8 mouse cellular contexts compared by ENCODE assay signal in the genomic region with DNA sequence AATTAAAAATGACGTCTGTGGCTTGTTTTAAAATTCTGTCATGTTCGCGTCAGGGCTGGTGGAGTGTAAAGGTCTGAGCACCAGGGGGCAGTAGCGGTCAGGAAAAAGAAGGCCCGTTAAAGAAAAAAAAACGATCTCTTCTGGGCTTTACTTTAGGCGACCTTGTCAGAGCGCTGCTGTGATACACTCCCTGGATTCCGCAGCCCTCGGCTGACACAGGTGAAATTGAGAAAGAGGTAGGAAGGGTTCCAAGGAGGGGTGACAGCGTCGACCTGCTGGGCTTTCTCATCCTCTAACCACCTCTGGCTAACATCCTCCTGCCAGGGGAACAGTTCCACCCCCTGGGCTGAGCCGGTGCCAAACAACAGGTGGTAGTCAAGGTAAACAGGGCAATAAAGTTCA. TPM values are rescaled to one million over a fixed set of nuclear protein-coding genes. Genes with fewer than 3 reads are reported as not detected.
A peak's percentile ranks its signal among the peaks of the same experiment; 100 is the strongest.
DNase-seq lines count a peak whose midpoint lies in the region; ATAC-seq and TF ChIP-seq lines count a peak whose summit lies in the region.

No protein-coding gene starts in this region.

- H3K9me3 ChIP-seq in G1E (replicated peaks): no peaks in the 10 kb centered on the region
- no peaks in the 10 kb centered on the region for H3K9me3 ChIP-seq in lung, embryonic 14.5 days (ENCODE audit: low read depth, low read length)

- peak overlapping the region; percentile 51 for H3K4me2 ChIP-seq in lung, embryonic 14.5 days

- DNase-seq in A20 (ENCODE audit: low read depth, low spot score) (peak; percentile 85), G1E (ENCODE audit: low spot score) (peak; percentile 46)
- DNase-seq in embryo, embryonic 10 days (ENCODE audit: low spot score): peak; percentile 76
- DNase-seq in gastrocnemius, postnatal 4 days (ENCODE audit: low spot score in 2 of 2): peak; percentile 37 to 65
- peak; percentile 77 for DNase-seq in kidney, adult 18-20 months
- DNase-seq in lung, embryonic 14.5 days: peak; percentile 91
- peak; percentile 43 to 77 for DNase-seq in urinary bladder, postnatal 4 days (ENCODE audit: low spot score in 2 of 2)

- H3K36me3 ChIP-seq in G1E (replicated peaks): no peaks in the 10 kb centered on the region
- H3K36me3 ChIP-seq in lung, embryonic 14.5 days (ENCODE audit: insufficient read depth): no peaks in the 10 kb centered on the region

- 7% methylated on average over 13 of the region's 13 CpGs for WGBS in lung, embryonic 14.5 days

- H3K27me3 ChIP-seq in G1E (ENCODE audit: insufficient read depth, low read length): peaks cover 24% of the 10 kb centered on the region
- H3K27me3 ChIP-seq in lung, embryonic 14.5 days (ENCODE audit: insufficient read depth, low read length): no peaks in the 10 kb centered on the region

- 0 out of 2 replicates have a peak, but pooled peaks have one; percentile 39 for TF ChIP-seq CTCF in G1E (IDR thresholded peaks at IDR 0.05; ENCODE audit: low read depth, low read length)
- peak; percentile 74 for TF ChIP-seq CTCF in lung, embryonic 14.5 days (IDR thresholded peaks at IDR 0.05; ENCODE audit: low read depth)

- ATAC-seq in G1E (ENCODE audit: extremely low read depth, insufficient number of reproducible peaks, low FRiP score, poor library complexity, severe bottlenecking): no peak
- peak; percentile 38; the same call in 1 of the 2 replicates for ATAC-seq in lung, embryonic 14.5 days (ENCODE audit: insufficient read depth)
- ATAC-seq in neutrophil, adult 5-6 weeks (ENCODE audit: extremely low read depth, insufficient number of reproducible peaks, low FRiP score, poor library complexity, severe bottlenecking): peak; percentile 65

- peaks cover 7% of the 10 kb centered on the region for H3K4me1 ChIP-seq in G1E (ENCODE audit: insufficient read depth, low read depth, low read length)
- no peaks in the 10 kb centered on the region for H3K4me1 ChIP-seq in lung, embryonic 14.5 days (ENCODE audit: insufficient read depth)

- H3K4me3 ChIP-seq in G1E (ENCODE audit: low read depth, low read length): no peak overlapping the region
- H3K4me3 ChIP-seq in lung, embryonic 14.5 days (ENCODE audit: low read depth, low read length): no peak overlapping the region

- H3K9ac ChIP-seq in lung, embryonic 14.5 days: peak overlapping the region; percentile 16; the same call in 1 of the 2 replicates

- no peak overlapping the region for H3K27ac ChIP-seq in lung, embryonic 14.5 days (ENCODE audit: low read depth)

RNA-seq across cellular contexts. Expression of gene Ywhah, which starts 20.9 kb away (rescaled TPM):
- 363 and 413 TPM in 2 replicates for total RNA-seq in G1E (2014; fragmentation: Nextera tagmentation)
- total RNA-seq in G1E (2017): 119 and 129 TPM in 2 replicates
- 86.4 and 95.6 TPM in 2 replicates for polyA plus RNA-seq in G1E (2012)
- 100 to 1,000 TPM; 141 to 144 TPM for total RNA-seq in gastrocnemius, postnatal 4 days (2021)
- polyA plus RNA-seq in lung, embryonic 14.5 days (2014; fragmentation: Nextera tagmentation; extraction: Ambion mirVana): 415 and 431 TPM in 2 replicates
- 130 and 149 TPM in 2 replicates for total RNA-seq in neutrophil, adult 5-6 weeks (2017)
